Mouse (Mus musculus) olfactory bulb, adult 2 months (tissue): ENCODE results near the gene Ifnlr1.

ENCODE experiments used
- CTCF ChIP-seq: fragments of 200-500 bp; IDR thresholded peaks from 2 replicates; pipeline ENCODE4 v1.5.1; 2012; ENCODE audit warnings: low read depth, mild to moderate bottlenecking, low read length, moderate library complexity; ENCODE audit not compliant: insufficient read depth
- POLR2A ChIP-seq: fragments of 200-500 bp; IDR thresholded peaks from 2 replicates; pipeline ENCODE4 v1.6.1; 2012; ENCODE audit warnings: mild to moderate bottlenecking, low read depth, low read length, moderate library complexity; ENCODE audit not compliant: insufficient read depth

DNA sequence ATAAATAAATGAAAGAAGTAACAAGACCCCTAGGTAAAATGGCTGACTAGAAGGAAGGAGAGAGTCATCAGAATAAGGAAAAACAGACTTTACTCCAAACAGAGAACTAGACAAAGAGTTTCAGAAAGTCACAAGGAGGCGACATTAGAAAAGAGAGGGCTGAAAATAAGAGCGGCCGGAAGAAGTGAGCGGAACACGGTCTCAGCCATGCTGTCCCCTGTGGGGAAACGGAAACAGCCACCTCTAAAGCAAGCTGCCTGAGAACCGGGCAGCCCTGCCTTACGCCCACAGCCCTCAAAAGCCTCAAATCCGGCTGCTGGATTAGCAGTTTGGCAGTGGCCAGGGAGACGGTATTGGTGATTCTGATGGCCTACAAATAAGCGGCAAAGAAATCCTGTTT lies 23.5 kb downstream of the Ifnlr1 start:
- TF ChIP-seq CTCF: no peak
- TF ChIP-seq POLR2A: no peak
